Mouse (Mus musculus) stomach, postnatal 0 days (tissue): ENCODE measurements around the gene Pitpnm2. TPM values are rescaled to one million over a fixed set of nuclear protein-coding genes. Genes with fewer than 3 reads are reported as not detected.
A peak's percentile ranks its signal among the peaks of the same experiment; 100 is the strongest.

Experiments used
- ATAC-seq: fragments of 200-750 bp; cut with Nextera tagmentation; 2 replicates; pipeline ENCODE4 v1.8.0; 2017; ENCODE audit not compliant: low FRiP score, low TSS enrichment
- DNase-seq: peaks from one replicate; pipeline ENCODE4 v3.0.0-alpha.2; 2016; ENCODE audit warnings: low spot score
- H3K27ac ChIP-seq: fragments of 300-500 bp; sonication (generic); replicated peaks from 2 replicates; pipeline ENCODE4 v1.5.1; 2014; ENCODE audit warnings: mild to moderate bottlenecking, control low read depth
- H3K27me3 ChIP-seq: fragments of 300-500 bp; sonication (generic); 2 replicates; pipeline ENCODE4 v1.6.1; 2014; ENCODE audit warnings: low read length; ENCODE audit not compliant: control insufficient read depth, insufficient read depth
- H3K36me3 ChIP-seq: fragments of 300-500 bp; sonication (generic); 2 replicates; pipeline ENCODE4 v1.6.1; 2014; ENCODE audit warnings: low read length, mixed read lengths; ENCODE audit not compliant: control insufficient read depth, insufficient read depth
- H3K4me1 ChIP-seq: fragments of 300-500 bp; sonication (generic); replicated peaks from 2 replicates; pipeline ENCODE4 v1.6.1; 2014; ENCODE audit warnings: antibody characterized with exemption; ENCODE audit not compliant: control insufficient read depth, insufficient read depth
- H3K4me2 ChIP-seq: fragments of 300-500 bp; sonication (generic); replicated peaks from 2 replicates; pipeline ENCODE4 v1.6.1; 2014; ENCODE audit warnings: low read depth, mild to moderate bottlenecking, control low read depth, moderate library complexity
- H3K4me3 ChIP-seq: fragments of 300-500 bp; sonication (generic); 2 replicates; pipeline ENCODE4 v1.5.1; 2014; ENCODE audit warnings: low read depth, low read length, control low read depth
- H3K9ac ChIP-seq: fragments of 300-500 bp; sonication (generic); 2 replicates; pipeline ENCODE4 v1.6.1; 2014; ENCODE audit warnings: mild to moderate bottlenecking, low read length, control low read depth, mixed read lengths
- H3K9me3 ChIP-seq: fragments of 300-500 bp; sonication (generic); 2 replicates; pipeline ENCODE4 v1.6.1; 2016; ENCODE audit warnings: low read length; ENCODE audit not compliant: control insufficient read depth
- CTCF ChIP-seq: IDR thresholded peaks from 2 replicates; pipeline ENCODE4 v1.5.1; 2016; ENCODE audit warnings: antibody characterized with exemption, low read depth, mild to moderate bottlenecking, moderate library complexity
- EP300 ChIP-seq: optimal IDR thresholded peaks from 2 replicates; pipeline ENCODE3; 2016; ENCODE audit warnings: antibody characterized with exemption
- WGBS: fragments of 180-500 bp; shearing (Covaris S2); extraction: QIAGEN DNeasy Blood & Tissue Kit; methylation state at CpG from one replicate; pipeline ENCODE4 v1.1.7; 2014; 5-methylcytosine and 5-hydroxymethylcytosine counted together
- polyA plus RNA-seq: library from polyadenylated mRNA; unstranded; fragments of >200 nt; fragmentation: Nextera tagmentation; extraction: Ambion mirVana; gene quantifications from 2 replicates; pipeline ENCODE4 v1.2.1, GENCODE M21; 2015

The Pitpnm2 gene
- polyA plus RNA-seq, 1 experiment from 2014 or later, result 1.8 TPM

DNA sequence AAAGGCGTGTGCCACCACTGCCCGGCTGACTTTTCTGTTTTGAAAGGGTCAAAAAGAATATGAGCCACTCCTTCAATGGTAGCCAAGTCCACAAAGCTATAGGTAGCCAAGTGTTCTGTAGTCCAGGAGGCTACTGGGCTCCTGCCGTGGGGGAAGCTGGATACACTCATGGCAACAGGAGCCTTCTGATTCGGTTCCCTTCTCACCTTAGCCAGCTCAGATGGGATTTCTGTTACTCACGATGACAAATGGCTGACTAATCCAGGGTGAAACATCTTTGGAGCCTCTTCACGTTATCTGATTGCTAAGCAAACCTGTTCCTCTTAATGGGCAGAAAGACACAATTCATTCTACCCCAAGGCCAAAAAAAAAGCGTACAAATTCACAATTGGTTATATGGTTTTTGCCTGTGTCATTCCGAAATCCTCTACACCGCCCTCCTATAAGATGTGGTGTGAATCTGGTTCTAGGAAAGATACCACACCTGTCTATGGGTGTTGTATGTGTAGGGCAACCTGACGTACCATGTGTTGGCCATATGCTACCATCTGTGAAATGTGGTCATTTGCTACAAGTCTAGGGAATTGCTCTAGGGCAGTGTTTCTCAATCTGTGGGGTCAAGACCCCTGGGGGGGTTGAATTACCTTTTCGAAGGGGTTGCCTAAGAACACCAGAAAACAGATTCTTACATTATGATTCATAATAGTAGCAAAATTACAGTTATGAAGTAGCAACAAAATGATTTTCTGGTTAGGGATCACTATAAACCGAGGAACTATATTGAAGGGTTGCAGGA is 80.9 kb downstream of the Pitpnm2 start:
- H3K36me3 ChIP-seq, result no peaks in the 10 kb centered on the region
- no peaks in the 10 kb centered on the region for H3K9me3 ChIP-seq
- no peak overlapping the region for H3K4me3 ChIP-seq
- no peak for DNase-seq
- peaks cover 10% of the 10 kb centered on the region; the same call in 1 of the 2 replicates for H3K4me1 ChIP-seq
- no peak overlapping the region for H3K9ac ChIP-seq
- H3K27me3 ChIP-seq, result no peaks in the 10 kb centered on the region
- no peak overlapping the region for H3K4me2 ChIP-seq
- no peak overlapping the region for H3K27ac ChIP-seq
- ATAC-seq, result no peak
- no peak for TF ChIP-seq EP300
- TF ChIP-seq CTCF, result no peak
- WGBS, result 81% methylated on average over 12 of the region's 12 CpGs

DNA sequence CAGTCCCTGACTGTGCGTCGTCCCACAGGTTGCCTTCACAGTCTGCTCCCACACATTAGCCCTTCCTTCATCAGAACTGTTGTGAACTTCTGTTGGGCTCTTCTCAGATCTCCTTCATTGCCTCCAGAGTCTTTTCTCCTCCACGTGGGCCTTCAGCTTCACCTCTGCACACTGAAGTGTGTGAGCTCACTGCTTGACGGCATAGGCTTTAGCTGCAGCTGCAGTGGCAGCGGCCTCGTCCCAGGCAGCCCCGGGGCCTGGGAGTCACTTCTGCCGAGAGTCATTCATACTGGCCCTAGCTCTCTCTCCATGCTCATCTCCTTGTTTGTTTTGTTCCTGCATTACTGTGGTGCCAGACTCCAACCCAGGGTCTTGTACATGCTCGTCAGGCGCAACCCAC is 81.9 kb downstream of the Pitpnm2 start:
- no peak for DNase-seq

DNA sequence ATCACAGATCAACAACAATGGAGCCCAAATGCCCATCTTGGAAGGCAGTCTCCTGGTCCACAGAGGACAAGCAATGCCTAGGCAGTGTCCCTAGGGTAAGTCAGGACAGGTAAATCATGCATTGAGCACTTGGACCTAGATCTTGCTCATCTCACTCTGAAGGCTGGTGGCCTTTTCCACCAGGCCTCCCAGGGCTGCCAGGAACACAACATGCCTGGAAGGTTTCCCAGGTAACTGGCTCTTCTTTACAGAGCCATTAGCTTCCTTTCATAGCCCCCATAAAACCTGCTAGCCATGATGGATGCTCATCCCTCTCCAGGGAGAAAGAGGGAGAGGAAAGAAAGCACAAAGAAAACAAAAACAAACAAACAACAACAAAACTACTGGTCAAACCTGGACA is 82.8 kb downstream of the Pitpnm2 start:
- no peaks in the 10 kb centered on the region for H3K27me3 ChIP-seq
- no peak overlapping the region for H3K27ac ChIP-seq
- no peaks in the 10 kb centered on the region for H3K9me3 ChIP-seq
- ATAC-seq, result no peak
- TF ChIP-seq EP300 (no peak), CTCF (no peak)
- H3K36me3 ChIP-seq, result no peaks in the 10 kb centered on the region
- DNase-seq, result no peak
- H3K4me3 ChIP-seq, result no peak overlapping the region
- H3K4me1 ChIP-seq, result peaks cover 8% of the 10 kb centered on the region; the same call in 1 of the 2 replicates
- H3K9ac ChIP-seq, result no peak overlapping the region
- no peak overlapping the region for H3K4me2 ChIP-seq

More for the DNA sequence above, 81.9 kb downstream of the Pitpnm2 start:
- Histone ChIP-seq H3K4me1 (peaks cover 10% of the 10 kb centered on the region; the same call in 1 of the 2 replicates), H3K27me3 (no peaks in the 10 kb centered on the region), H3K36me3 (no peaks in the 10 kb centered on the region), H3K27ac (no peak overlapping the region), H3K4me2 (no peak overlapping the region), H3K4me3 (no peak overlapping the region), H3K9ac (no peak overlapping the region), H3K9me3 (no peaks in the 10 kb centered on the region)
- WGBS, result 65% methylated on average over 10 of the region's 10 CpGs
- TF ChIP-seq EP300 (no peak), CTCF (no peak)
- ATAC-seq, result no peak

- peak overlapping the region; percentile 0; the same call in 1 of the 2 replicates for H3K9ac ChIP-seq
- DNase-seq (no peak), ATAC-seq (0 out of 2 replicates have a peak, but pooled peaks have one; percentile 22)
- TF ChIP-seq EP300, result no peak
- no peak for TF ChIP-seq CTCF
- no peak overlapping the region for H3K4me3 ChIP-seq
- no peak overlapping the region for H3K4me2 ChIP-seq
- no peaks in the 10 kb centered on the region for H3K9me3 ChIP-seq
- peak overlapping the region; percentile 78 for H3K27ac ChIP-seq
- 27% methylated on average over 15 of the region's 15 CpGs for WGBS
- H3K4me1 ChIP-seq, result peaks cover 8% of the 10 kb centered on the region; the same call in 1 of the 2 replicates
- H3K27me3 ChIP-seq, result no peaks in the 10 kb centered on the region
- no peaks in the 10 kb centered on the region for H3K36me3 ChIP-seq
Measured at GRCm38 (mm10) chr5:124165622-124166570, 83.7 kb downstream of the Pitpnm2 start.

- no peak for ATAC-seq
Measured at GRCm38 (mm10) chr5:124163445-124163844, 86.1 kb downstream of the Pitpnm2 start.

More at GRCm38 (mm10) chr5:124163445-124163844, 86.1 kb downstream of the Pitpnm2 start:
- Histone ChIP-seq H3K4me2 (no peak overlapping the region), H3K9ac (no peak overlapping the region), H3K4me1 (peaks cover 8% of the 10 kb centered on the region; the same call in 1 of the 2 replicates), H3K27ac (no peak overlapping the region), H3K9me3 (no peaks in the 10 kb centered on the region), H3K27me3 (no peaks in the 10 kb centered on the region), H3K36me3 (no peaks in the 10 kb centered on the region), H3K4me3 (no peak overlapping the region)
- WGBS, result 76% methylated on average over 11 of the region's 11 CpGs
- TF ChIP-seq EP300, result no peak
- no peak for TF ChIP-seq CTCF
- DNase-seq, result no peak
